Mouse (Mus musculus): ENCODE measurements at regions not wholly inside any gene's neighbourhood (a gene's known extent, or its start where the extent isn't known, plus 50 kb on each side); places are given as distances from the start of the nearest gene placed in this dataset.
A peak's percentile ranks its signal among the peaks of the same experiment; 100 is the strongest.

- H3K4me2 ChIP-seq (ENCODE audit: low read depth) = 0 out of 2 replicates have a peak overlapping the region, but pooled peaks have one; percentile 6
- ATAC-seq (ENCODE audit: insufficient read depth) (peak; percentile 63; the same call in 1 of the 2 replicates), DNase-seq (ENCODE audit: low read depth in 3 of 3, low spot score in 3 of 3) (no peak)
- H3K4me1 ChIP-seq (replicated peaks; ENCODE audit: control insufficient read depth in 2 of 2, insufficient read depth in 2 of 2, low read length in 1 of 2) = peaks cover 6 to 13% of the 10 kb centered on the region in 2 experiments; a peak in 3 of 4 replicates
- no peaks in the 10 kb centered on the region for H3K27me3 ChIP-seq (ENCODE audit: control insufficient read depth, insufficient read depth, low read length)
- H3K36me3 ChIP-seq (replicated peaks; ENCODE audit: control insufficient read depth, insufficient read depth, low read depth) = no peaks in the 10 kb centered on the region
- WGBS (ENCODE audit: insufficient replicate concordance) = 47% methylated on average over 10 of the region's 10 CpGs
- no peak overlapping the region for H3K27ac ChIP-seq
- H3K9ac ChIP-seq (replicated peaks) = no peak overlapping the region
- TF ChIP-seq EP300 (IDR thresholded peaks at IDR 0.05; ENCODE audit: low read depth) (no peak), CTCF (IDR thresholded peaks at IDR 0.05; ENCODE audit: low read depth) (no peak)
- H3K9me3 ChIP-seq (ENCODE audit: control insufficient read depth, low read length) = no peaks in the 10 kb centered on the region
- H3K4me3 ChIP-seq (ENCODE audit: insufficient read depth in 1 of 2, low read depth in 2 of 2, low read length in 2 of 2) = no peak overlapping the region
These were observed 111.1 kb downstream of the Nufip1 start for GRCm38 (mm10) chr14:76221617-76222319.

GRCm38 (mm10) chr14:76222320-76222626 is 111.6 kb downstream of the Nufip1 start:
- 94% methylated on average over 1 of the region's 1 CpGs for WGBS (ENCODE audit: insufficient replicate concordance)

DNA sequence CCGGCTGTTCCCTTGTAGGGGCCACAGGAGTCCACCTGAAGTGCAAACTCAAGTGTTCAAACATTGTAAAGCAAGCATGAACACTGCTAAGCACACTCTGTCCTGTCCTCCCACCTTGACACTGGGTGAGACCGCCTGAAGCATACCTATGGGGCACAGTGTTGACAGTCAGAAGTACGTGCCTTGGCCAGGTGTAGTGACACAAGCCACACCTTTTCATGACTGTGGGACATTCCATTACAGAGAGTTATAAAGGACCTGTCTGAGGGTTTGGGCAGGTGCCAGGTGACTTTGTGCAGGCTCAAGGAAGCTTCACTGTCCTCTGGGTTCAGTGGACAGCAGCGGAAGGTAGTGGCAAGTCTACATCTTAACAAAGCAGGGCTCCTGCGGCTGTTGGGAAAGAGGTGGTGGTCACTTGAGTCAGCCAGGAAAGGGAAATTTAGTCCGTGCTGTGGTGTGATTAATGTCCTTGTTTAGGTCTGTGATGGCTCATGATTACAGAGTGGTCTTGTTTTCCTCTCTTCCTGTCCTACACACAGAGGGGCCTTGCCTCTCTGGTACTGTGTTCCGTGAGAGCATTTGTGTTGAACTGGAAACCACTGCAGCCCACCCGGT is 112.5 kb downstream of the Nufip1 start:
- Histone ChIP-seq H3K4me1 (replicated peaks; ENCODE audit: control insufficient read depth in 2 of 2, insufficient read depth in 2 of 2, low read length in 1 of 2) (peaks cover 9 to 16% of the 10 kb centered on the region in 2 experiments), H3K4me2 (ENCODE audit: low read depth) (no peak overlapping the region), H3K4me3 (ENCODE audit: insufficient read depth in 1 of 2, low read depth in 2 of 2, low read length in 2 of 2) (no peak overlapping the region), H3K9ac (replicated peaks) (no peak overlapping the region), H3K27ac (no peak overlapping the region), H3K36me3 (replicated peaks; ENCODE audit: control insufficient read depth, insufficient read depth, low read depth) (no peaks in the 10 kb centered on the region), H3K27me3 (ENCODE audit: control insufficient read depth, insufficient read depth, low read length) (no peaks in the 10 kb centered on the region), H3K9me3 (ENCODE audit: control insufficient read depth, low read length) (no peaks in the 10 kb centered on the region)
- no peak for TF ChIP-seq CTCF (IDR thresholded peaks at IDR 0.05; ENCODE audit: low read depth)
- no peak for TF ChIP-seq EP300 (IDR thresholded peaks at IDR 0.05; ENCODE audit: low read depth)
- ATAC-seq (ENCODE audit: insufficient read depth) (no peak), DNase-seq (ENCODE audit: low read depth in 3 of 3, low spot score in 3 of 3) (no peak)
- 64% methylated on average over 8 of the region's 8 CpGs for WGBS (ENCODE audit: insufficient replicate concordance)

More at GRCm38 (mm10) chr14:76222320-76222626, 111.6 kb downstream of the Nufip1 start:
- Histone ChIP-seq H3K27me3 (ENCODE audit: control insufficient read depth, insufficient read depth, low read length) (no peaks in the 10 kb centered on the region), H3K9me3 (ENCODE audit: control insufficient read depth, low read length) (no peaks in the 10 kb centered on the region), H3K4me1 (replicated peaks; ENCODE audit: control insufficient read depth in 2 of 2, insufficient read depth in 2 of 2, low read length in 1 of 2) (peaks cover 6 to 13% of the 10 kb centered on the region in 2 experiments; a peak in 3 of 4 replicates), H3K27ac (no peak overlapping the region), H3K36me3 (replicated peaks; ENCODE audit: control insufficient read depth, insufficient read depth, low read depth) (no peaks in the 10 kb centered on the region), H3K9ac (replicated peaks) (no peak overlapping the region), H3K4me3 (ENCODE audit: insufficient read depth in 1 of 2, low read depth in 2 of 2, low read length in 2 of 2) (no peak overlapping the region), H3K4me2 (ENCODE audit: low read depth) (no peak overlapping the region)
- no peak for DNase-seq (ENCODE audit: low read depth in 3 of 3, low spot score in 3 of 3)
- TF ChIP-seq EP300 (IDR thresholded peaks at IDR 0.05; ENCODE audit: low read depth) (no peak), CTCF (IDR thresholded peaks at IDR 0.05; ENCODE audit: low read depth) (no peak)
- ATAC-seq (ENCODE audit: insufficient read depth) = no peak

GRCm38 (mm10) chr14:76223903-76224302 is 113.2 kb downstream of the Nufip1 start:
- peaks cover 11 to 18% of the 10 kb centered on the region in 2 experiments for H3K4me1 ChIP-seq (replicated peaks; ENCODE audit: control insufficient read depth in 2 of 2, insufficient read depth in 2 of 2, low read length in 1 of 2)
- H3K27me3 ChIP-seq (ENCODE audit: control insufficient read depth, insufficient read depth, low read length) = no peaks in the 10 kb centered on the region
- no peak overlapping the region for H3K4me2 ChIP-seq (ENCODE audit: low read depth)
- no peak overlapping the region for H3K27ac ChIP-seq
- no peaks in the 10 kb centered on the region for H3K36me3 ChIP-seq (replicated peaks; ENCODE audit: control insufficient read depth, insufficient read depth, low read depth)
- WGBS (ENCODE audit: insufficient replicate concordance) = 76% methylated on average over 2 of the region's 2 CpGs
- ATAC-seq (ENCODE audit: insufficient read depth) (no peak), DNase-seq (ENCODE audit: low read depth in 3 of 3, low spot score in 3 of 3) (no peak)
- H3K9me3 ChIP-seq (ENCODE audit: control insufficient read depth, low read length) = no peaks in the 10 kb centered on the region
- no peak overlapping the region for H3K4me3 ChIP-seq (ENCODE audit: insufficient read depth in 1 of 2, low read depth in 2 of 2, low read length in 2 of 2)
- no peak overlapping the region for H3K9ac ChIP-seq (replicated peaks)
- TF ChIP-seq CTCF (IDR thresholded peaks at IDR 0.05; ENCODE audit: low read depth) (no peak), EP300 (IDR thresholded peaks at IDR 0.05; ENCODE audit: low read depth) (no peak)

DNA sequence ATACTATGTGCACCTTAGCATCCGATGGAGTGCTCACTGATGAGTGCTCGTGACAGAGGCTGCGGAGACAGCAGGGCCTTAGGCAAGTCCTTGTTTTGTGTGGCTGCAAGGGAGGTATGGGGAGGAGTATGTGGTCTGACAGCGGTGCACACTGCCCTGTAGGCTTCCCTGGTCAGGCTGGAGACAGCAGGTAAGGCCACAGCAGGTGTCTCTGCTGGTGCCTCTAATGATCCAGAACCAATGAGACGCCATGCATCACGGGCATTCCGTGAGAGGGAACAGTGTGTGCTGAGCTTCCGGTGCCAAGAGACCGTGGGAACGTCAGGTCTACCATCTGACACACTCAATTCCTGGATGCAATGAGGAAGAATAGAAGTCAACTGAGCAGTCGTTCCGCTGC is 114.8 kb downstream of the Nufip1 start:
- Histone ChIP-seq H3K4me3 (ENCODE audit: insufficient read depth in 1 of 2, low read depth in 2 of 2, low read length in 2 of 2) (no peak overlapping the region), H3K9me3 (ENCODE audit: control insufficient read depth, low read length) (no peaks in the 10 kb centered on the region), H3K27ac (no peak overlapping the region), H3K4me2 (ENCODE audit: low read depth) (no peak overlapping the region), H3K9ac (replicated peaks) (no peak overlapping the region), H3K36me3 (replicated peaks; ENCODE audit: control insufficient read depth, insufficient read depth, low read depth) (no peaks in the 10 kb centered on the region), H3K27me3 (ENCODE audit: control insufficient read depth, insufficient read depth, low read length) (no peaks in the 10 kb centered on the region), H3K4me1 (replicated peaks; ENCODE audit: control insufficient read depth in 2 of 2, insufficient read depth in 2 of 2, low read length in 1 of 2) (peaks cover 14 to 21% of the 10 kb centered on the region in 2 experiments)
- no peak for ATAC-seq (ENCODE audit: insufficient read depth)
- 77% methylated on average over 12 of the region's 12 CpGs for WGBS (ENCODE audit: insufficient replicate concordance)
- no peak for DNase-seq (ENCODE audit: low read depth in 3 of 3, low spot score in 3 of 3)
- TF ChIP-seq CTCF (IDR thresholded peaks at IDR 0.05; ENCODE audit: low read depth) (no peak), EP300 (IDR thresholded peaks at IDR 0.05; ENCODE audit: low read depth) (no peak)

Measured in liver, embryonic 14.5 days (tissue).